Mouse (Mus musculus) stomach, embryonic 14.5 days (tissue): Measurements from ENCODE around the gene Nedd9. TPM values are rescaled to one million over a fixed set of nuclear protein-coding genes. Genes with fewer than 3 reads are reported as not detected.

ENCODE experiments used
- ATAC-seq: fragments of 200-750 bp; cut with Nextera tagmentation; 2 replicates; pipeline ENCODE4 v1.8.0; 2017; ENCODE audit warnings: low read depth, moderate TSS enrichment; ENCODE audit not compliant: insufficient number of reproducible peaks, insufficient read depth, low FRiP score
- H3K27ac ChIP-seq: fragments of 300-500 bp; sonication (generic); 2 replicates; pipeline ENCODE4 v1.5.1; 2014; ENCODE audit warnings: mild to moderate bottlenecking, low read length, moderate library complexity, mixed read lengths
- H3K27me3 ChIP-seq: fragments of 300-500 bp; sonication (generic); 2 replicates; pipeline ENCODE4 v1.6.1; 2014; ENCODE audit warnings: low read length, control low read depth, mixed read lengths; ENCODE audit not compliant: control insufficient read depth, insufficient read depth
- H3K36me3 ChIP-seq: fragments of 300-500 bp; sonication (generic); 2 replicates; pipeline ENCODE4 v1.6.1; 2014; ENCODE audit warnings: mild to moderate bottlenecking, control low read depth, low read length, moderate library complexity, mixed read lengths; ENCODE audit not compliant: control insufficient read depth, insufficient read depth
- H3K4me1 ChIP-seq: fragments of 300-500 bp; sonication (generic); 2 replicates; pipeline ENCODE4 v1.6.1; 2014; ENCODE audit warnings: low read length, control low read depth, mixed read lengths; ENCODE audit not compliant: control insufficient read depth, insufficient read depth
- H3K4me2 ChIP-seq: fragments of 300-500 bp; sonication (generic); replicated peaks from 2 replicates; pipeline ENCODE4 v1.6.1; 2014; ENCODE audit warnings: low read depth, low read length, control low read depth
- H3K4me3 ChIP-seq: fragments of 300-500 bp; sonication (generic); 2 replicates; pipeline ENCODE4 v1.5.1; 2014; ENCODE audit warnings: low read depth, low read length, control low read depth
- H3K9ac ChIP-seq: fragments of 300-500 bp; sonication (generic); replicated peaks from 2 replicates; pipeline ENCODE4 v1.6.1; 2014; ENCODE audit warnings: low read depth, mild to moderate bottlenecking, control low read depth, low read length, moderate library complexity, mixed read lengths
- H3K9me3 ChIP-seq: fragments of 300-500 bp; sonication (generic); 2 replicates; pipeline ENCODE4 v1.6.1; 2016; ENCODE audit warnings: low read depth, low read length, control low read depth; ENCODE audit not compliant: control insufficient read depth
- WGBS: fragments of 180-500 bp; shearing (Covaris S2); extraction: QIAGEN DNeasy Blood & Tissue Kit; methylation state at CpG from one replicate; pipeline ENCODE4 v1.1.7; 2014; 5-methylcytosine and 5-hydroxymethylcytosine counted together
- polyA plus RNA-seq: library from polyadenylated mRNA; unstranded; fragments of >200 nt; fragmentation: Nextera tagmentation; extraction: Ambion mirVana; gene quantifications from 2 replicates; pipeline ENCODE4 v1.2.1, GENCODE M21; 2014

Gene Nedd9
- polyA plus RNA-seq, 1 experiment from 2014 or later: 33.3 TPM

DNA sequence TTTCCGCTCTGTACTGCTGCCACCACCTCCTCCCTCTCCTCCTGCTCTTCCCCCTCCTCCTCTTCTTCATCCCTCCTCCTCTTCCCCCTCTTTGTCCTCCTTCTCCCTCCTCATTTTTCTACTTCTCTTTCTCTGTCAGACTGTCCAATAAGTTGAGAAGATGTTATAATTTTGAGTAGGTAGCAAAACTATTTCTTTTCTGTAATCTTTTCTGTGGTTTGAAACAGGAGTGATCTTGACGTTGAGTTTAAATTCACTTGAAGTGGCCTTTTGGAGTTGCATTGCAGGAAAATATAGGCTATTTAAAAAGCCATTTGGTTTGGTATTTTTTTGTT lies 214 bp upstream of the Nedd9 start:
- ATAC-seq: no peak
- Histone ChIP-seq H3K36me3 (no peaks in the 10 kb centered on the region), H3K4me3 (no peak overlapping the region), H3K9ac (no peak overlapping the region), H3K27me3 (no peaks in the 10 kb centered on the region), H3K27ac (no peak overlapping the region), H3K4me1 (no peaks in the 10 kb centered on the region), H3K9me3 (no peaks in the 10 kb centered on the region), H3K4me2 (no peak overlapping the region)
- WGBS: 78% methylated on average over 2 of the region's 2 CpGs

DNA sequence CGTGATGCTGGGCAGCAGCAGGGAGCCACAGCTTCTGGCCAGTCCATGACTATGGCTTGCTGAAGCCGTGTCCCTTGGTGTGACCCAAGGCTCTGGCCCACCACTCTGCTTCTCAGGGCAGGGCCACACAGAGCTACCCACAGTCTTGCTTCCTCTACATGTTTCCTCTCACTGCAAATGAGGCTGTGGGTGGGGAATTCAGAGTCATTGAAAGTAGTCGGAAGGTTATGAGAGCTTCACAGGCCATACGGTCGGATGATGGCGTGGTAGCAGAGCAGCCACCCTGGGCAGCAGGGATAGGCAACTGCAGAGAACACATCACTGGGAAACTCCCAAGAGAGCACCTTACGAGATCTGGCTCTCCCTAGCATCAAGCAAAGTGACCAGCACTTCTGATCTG lies 3.2 kb downstream of the Nedd9 start:
- H3K9me3 ChIP-seq: no peaks in the 10 kb centered on the region
- H3K4me1 ChIP-seq: no peaks in the 10 kb centered on the region
- ATAC-seq: no peak
- H3K27ac ChIP-seq: no peak overlapping the region
- H3K36me3 ChIP-seq: no peaks in the 10 kb centered on the region
- H3K4me3 ChIP-seq: no peak overlapping the region
- H3K4me2 ChIP-seq: no peak overlapping the region
- H3K27me3 ChIP-seq: no peaks in the 10 kb centered on the region
- no peak overlapping the region for H3K9ac ChIP-seq
- 92% methylated on average over 7 of the region's 7 CpGs for WGBS

DNA sequence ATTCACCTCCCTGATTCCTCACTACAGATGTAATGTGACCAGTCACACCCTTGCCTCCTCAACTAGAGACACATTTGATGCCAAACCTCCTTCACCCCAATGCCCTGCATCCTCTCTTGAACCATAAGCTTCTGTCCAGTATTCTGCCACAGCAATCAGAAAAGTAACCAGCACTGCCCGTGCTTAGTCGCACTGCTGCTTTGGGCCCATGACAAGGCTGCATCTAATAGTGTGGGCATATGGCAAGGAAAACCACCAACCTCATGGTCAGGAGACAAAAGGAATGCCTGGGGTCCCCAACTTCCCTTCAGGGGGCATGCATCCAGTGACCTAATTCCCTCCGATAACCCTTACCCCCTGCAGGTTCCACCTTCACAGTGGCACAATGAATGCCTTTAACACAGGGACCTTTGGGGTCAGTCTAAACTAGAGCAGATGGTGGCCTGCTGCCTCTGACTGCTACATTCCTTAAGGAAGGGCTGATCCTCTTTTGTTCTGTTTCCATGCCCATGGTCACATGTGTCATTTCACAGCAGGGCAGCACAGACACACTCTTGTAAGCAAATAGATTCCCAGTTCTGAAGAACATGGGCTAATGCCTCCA lies 4.7 kb downstream of the Nedd9 start:
- no peak overlapping the region for H3K27ac ChIP-seq
- H3K4me1 ChIP-seq: no peaks in the 10 kb centered on the region
- 94% methylated on average over 3 of the region's 3 CpGs for WGBS
- no peaks in the 10 kb centered on the region for H3K36me3 ChIP-seq
- no peaks in the 10 kb centered on the region for H3K9me3 ChIP-seq
- no peak overlapping the region for H3K9ac ChIP-seq
- ATAC-seq: no peak
- no peak overlapping the region for H3K4me2 ChIP-seq
- H3K27me3 ChIP-seq: no peaks in the 10 kb centered on the region
- no peak overlapping the region for H3K4me3 ChIP-seq

DNA sequence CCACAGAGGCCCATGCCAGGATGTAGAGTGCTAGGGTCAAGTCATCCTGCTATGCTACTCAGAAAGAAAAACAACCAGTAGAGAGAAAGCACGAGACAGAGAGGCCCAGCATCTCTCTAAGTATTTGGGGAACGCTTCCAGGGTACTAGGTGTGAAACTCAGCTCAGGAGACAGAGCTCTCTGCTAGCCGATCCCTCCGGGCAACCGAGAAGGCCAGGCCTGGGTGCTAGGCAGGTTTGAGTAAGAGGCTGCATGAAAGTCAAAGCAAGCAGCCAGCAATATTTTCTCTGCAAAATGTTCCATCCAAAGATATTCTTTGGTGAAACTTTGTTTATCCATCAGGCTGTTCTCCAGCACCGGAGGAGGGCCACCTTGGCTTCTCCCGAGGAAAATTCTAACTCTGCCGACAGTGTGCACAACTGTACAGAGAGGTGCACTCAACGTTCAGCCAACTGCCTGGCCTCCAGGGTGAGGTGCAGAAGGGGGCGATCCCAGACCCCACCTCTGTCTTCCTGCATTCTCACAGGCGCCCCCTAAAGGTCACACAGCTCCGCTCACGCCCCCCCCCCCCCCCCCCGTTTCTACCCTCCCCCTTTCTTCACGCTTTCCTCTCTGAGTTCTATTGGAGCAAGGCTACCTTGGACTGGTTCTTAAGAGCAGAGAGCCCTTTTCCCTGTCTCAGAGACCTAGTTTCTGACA lies 7.3 kb downstream of the Nedd9 start:
- H3K4me3 ChIP-seq: no peak overlapping the region
- 58% methylated on average over 14 of the region's 15 CpGs for WGBS
- H3K4me1 ChIP-seq: no peaks in the 10 kb centered on the region
- H3K4me2 ChIP-seq: no peak overlapping the region
- H3K9ac ChIP-seq: no peak overlapping the region
- ATAC-seq: no peak
- H3K27me3 ChIP-seq: no peaks in the 10 kb centered on the region
- H3K36me3 ChIP-seq: no peaks in the 10 kb centered on the region
- no peak overlapping the region for H3K27ac ChIP-seq
- H3K9me3 ChIP-seq: no peaks in the 10 kb centered on the region

DNA sequence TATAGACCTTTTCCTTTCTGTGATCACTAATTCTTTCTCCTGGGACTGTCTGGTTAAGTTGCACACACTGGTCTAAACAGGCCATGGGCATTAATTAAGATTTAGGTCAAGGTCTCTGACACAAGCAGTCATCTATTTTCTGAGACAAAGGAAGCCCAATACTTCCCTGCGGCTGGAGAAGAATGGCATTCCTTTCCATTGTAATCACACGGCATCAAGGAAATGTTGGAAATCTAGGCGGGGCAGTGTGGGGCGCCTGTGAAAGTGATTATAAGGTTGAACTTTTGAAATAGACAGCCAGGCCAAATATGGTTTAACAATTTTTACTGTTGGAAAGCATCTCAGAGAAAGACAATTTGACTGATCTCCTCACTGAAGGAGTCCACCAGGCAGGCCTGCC lies 10.9 kb downstream of the Nedd9 start:
- Histone ChIP-seq H3K4me1 (no peaks in the 10 kb centered on the region), H3K36me3 (no peaks in the 10 kb centered on the region), H3K27me3 (no peaks in the 10 kb centered on the region), H3K27ac (no peak overlapping the region), H3K4me3 (no peak overlapping the region), H3K9me3 (no peaks in the 10 kb centered on the region), H3K4me2 (no peak overlapping the region), H3K9ac (no peak overlapping the region)
- 55% methylated on average over 4 of the region's 4 CpGs for WGBS
- ATAC-seq: no peak

DNA sequence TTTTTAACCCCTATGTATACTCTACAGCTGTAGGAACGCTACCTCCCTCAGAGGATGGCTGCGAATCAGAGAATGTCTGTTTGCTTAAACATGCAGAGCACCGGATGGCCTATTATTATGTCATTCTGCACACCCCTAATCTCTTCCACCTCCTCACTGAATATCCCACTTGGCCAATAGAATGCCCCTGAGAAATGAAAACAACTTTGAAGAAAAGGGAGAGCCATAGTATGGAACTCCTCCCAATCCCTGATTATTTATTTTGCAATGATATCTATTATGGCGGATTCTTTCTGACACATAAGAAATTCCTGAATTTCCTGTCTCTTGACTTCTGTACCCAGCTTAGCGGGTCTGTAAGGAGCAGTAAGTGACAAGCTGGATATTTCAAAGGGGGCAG lies 12.8 kb downstream of the Nedd9 start:
- no peak overlapping the region for H3K27ac ChIP-seq
- no peak for ATAC-seq
- WGBS: 72% methylated on average over 5 of the region's 5 CpGs
- H3K36me3 ChIP-seq: no peaks in the 10 kb centered on the region
- no peaks in the 10 kb centered on the region for H3K4me1 ChIP-seq
- no peak overlapping the region for H3K4me3 ChIP-seq
- no peaks in the 10 kb centered on the region for H3K9me3 ChIP-seq
- no peak overlapping the region for H3K4me2 ChIP-seq
- no peak overlapping the region for H3K9ac ChIP-seq
- no peaks in the 10 kb centered on the region for H3K27me3 ChIP-seq

DNA sequence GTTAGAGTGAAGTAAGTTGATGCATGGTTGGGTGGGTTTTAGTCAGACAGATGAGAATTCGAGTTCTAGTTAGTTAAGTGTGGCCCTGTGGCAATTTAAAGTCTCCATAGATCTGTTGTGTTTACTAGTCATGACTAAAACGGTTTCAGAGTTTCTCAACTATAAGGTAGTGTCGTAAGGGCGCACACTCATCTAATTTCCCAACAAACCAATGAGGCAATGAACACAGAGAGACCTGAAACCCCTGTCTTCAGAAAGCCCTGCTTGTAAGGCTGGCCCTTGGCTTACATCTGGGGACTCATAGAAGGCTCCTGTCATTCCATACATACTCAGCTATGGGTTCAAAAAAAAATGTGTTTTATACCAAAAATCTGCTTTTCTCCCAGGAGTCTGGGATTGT lies 13.7 kb downstream of the Nedd9 start:
- Histone ChIP-seq H3K27ac (no peak overlapping the region), H3K4me2 (no peak overlapping the region), H3K9ac (no peak overlapping the region), H3K36me3 (no peaks in the 10 kb centered on the region), H3K4me1 (no peaks in the 10 kb centered on the region; the same call in 1 of the 2 replicates), H3K9me3 (no peaks in the 10 kb centered on the region), H3K4me3 (no peak overlapping the region), H3K27me3 (no peaks in the 10 kb centered on the region)
- WGBS: 82% methylated on average over 4 of the region's 4 CpGs
- ATAC-seq: no peak

DNA sequence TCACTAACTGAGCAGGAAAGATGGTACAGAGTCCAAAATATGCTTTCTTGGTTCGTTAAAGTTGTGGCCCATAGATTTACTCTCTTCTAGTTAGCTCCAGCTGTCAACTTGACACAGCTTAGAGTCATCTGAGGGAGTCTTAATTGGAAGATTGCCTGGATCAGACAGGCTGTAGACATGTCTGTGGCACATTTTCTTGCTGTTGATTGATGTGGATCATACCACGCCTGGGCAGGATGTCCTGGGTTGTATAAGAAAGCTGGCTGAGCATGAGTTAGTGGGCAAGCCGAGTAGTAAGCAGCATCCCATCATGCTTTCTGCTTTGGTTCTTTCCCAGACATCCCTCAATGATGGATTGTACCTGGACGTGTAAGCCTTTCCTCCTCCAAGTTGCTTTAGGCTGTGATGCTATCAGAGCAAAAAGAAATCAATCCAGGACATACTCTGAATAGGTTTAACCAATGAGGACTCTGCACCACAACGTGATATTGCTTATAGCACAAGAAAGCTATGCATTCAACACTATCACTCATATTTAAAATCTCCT lies 14.2 kb downstream of the Nedd9 start:
- Histone ChIP-seq H3K36me3 (no peaks in the 10 kb centered on the region), H3K4me1 (no peaks in the 10 kb centered on the region; the same call in 1 of the 2 replicates), H3K27me3 (no peaks in the 10 kb centered on the region), H3K27ac (no peak overlapping the region), H3K4me2 (no peak overlapping the region), H3K9ac (no peak overlapping the region), H3K4me3 (no peak overlapping the region), H3K9me3 (no peaks in the 10 kb centered on the region)
- ATAC-seq: no peak
- 68% methylated on average over 5 of the region's 5 CpGs for WGBS
